Mouse (Mus musculus): ENCODE measurements around the gene Pld3. TPM values are rescaled to one million over a fixed set of nuclear protein-coding genes. Genes with fewer than 3 reads are reported as not detected.

Pld3 gene
- 64.5 and 65.0 TPM in 2 replicates for polyA plus RNA-seq (2015; fragmentation: Nextera tagmentation; extraction: Ambion mirVana)

GRCm38 (mm10) chr7:27552931-27553513 is at the start of gene Pld3, which contains the start of gene 2310022A10Rik:
TSS of gene Pld3 (minus strand) at chr7:27553218.
TSS of gene 2310022A10Rik (plus strand) at chr7:27553233.
- under 1% methylated on average over 41 of the region's 41 CpGs for WGBS
- H3K27ac ChIP-seq, result peak within 1 kb of the TSS; percentile 48; the same call in 1 of the 2 replicates
- H3K9ac ChIP-seq, result peak within 1 kb of the TSS; percentile 68
- H3K27me3 ChIP-seq (replicated peaks), result no peaks in the 10 kb centered on the region
- no peaks in the 10 kb centered on the region for H3K36me3 ChIP-seq
- H3K9me3 ChIP-seq, result no peaks in the 10 kb centered on the region
- ATAC-seq, result peak; percentile 100
- H3K4me3 ChIP-seq (replicated peaks), result peak within 1 kb of the TSS; percentile 70
- H3K4me2 ChIP-seq (replicated peaks), result peak within 1 kb of the TSS; percentile 72
- H3K4me1 ChIP-seq (replicated peaks), result no peaks in the 10 kb centered on the region; the same call in 1 of the 2 replicates

GRCm38 (mm10) chr7:27602161-27602560 is 49.1 kb upstream of the Pld3 start:
- Histone ChIP-seq H3K4me3 (replicated peaks) (no peak overlapping the region), H3K9ac (no peak overlapping the region), H3K27ac (no peak overlapping the region), H3K4me1 (replicated peaks) (peaks cover 50% of the 10 kb centered on the region), H3K4me2 (replicated peaks) (no peak overlapping the region), H3K9me3 (no peaks in the 10 kb centered on the region), H3K36me3 (no peaks in the 10 kb centered on the region), H3K27me3 (replicated peaks) (no peaks in the 10 kb centered on the region)
- ATAC-seq, result no peak
- WGBS, result 70% methylated on average over 2 of the region's 2 CpGs

- Histone ChIP-seq H3K4me3 (replicated peaks) (no peak overlapping the region), H3K4me1 (replicated peaks) (peaks cover 51% of the 10 kb centered on the region), H3K9ac (no peak overlapping the region), H3K4me2 (replicated peaks) (no peak overlapping the region), H3K27me3 (replicated peaks) (no peaks in the 10 kb centered on the region), H3K9me3 (no peaks in the 10 kb centered on the region), H3K36me3 (no peaks in the 10 kb centered on the region), H3K27ac (no peak overlapping the region)
- WGBS, result 48% methylated on average over 4 of the region's 4 CpGs
- no peak for ATAC-seq
These were observed 48.6 kb upstream of the Pld3 start for GRCm38 (mm10) chr7:27601628-27602027.

- H3K4me1 ChIP-seq (replicated peaks), result peaks cover 39% of the 10 kb centered on the region
- no peaks in the 10 kb centered on the region for H3K27me3 ChIP-seq (replicated peaks)
- no peak overlapping the region for H3K4me3 ChIP-seq (replicated peaks)
- H3K4me2 ChIP-seq (replicated peaks), result no peak overlapping the region
- WGBS, result 51% methylated on average over 7 of the region's 7 CpGs
- no peak overlapping the region for H3K27ac ChIP-seq
- H3K9me3 ChIP-seq, result no peaks in the 10 kb centered on the region
- no peak for ATAC-seq
- H3K36me3 ChIP-seq, result peaks cover 6% of the 10 kb centered on the region; the same call in 1 of the 2 replicates
- H3K9ac ChIP-seq, result 0 out of 2 replicates have a peak overlapping the region, but pooled peaks have one; percentile 14
These were observed 45.0 kb upstream of the Pld3 start for GRCm38 (mm10) chr7:27598053-27598452.

GRCm38 (mm10) chr7:27596586-27597503 is 43.8 kb upstream of the Pld3 start:
- no peak for ATAC-seq
- no peaks in the 10 kb centered on the region for H3K27me3 ChIP-seq (replicated peaks)
- H3K4me3 ChIP-seq (replicated peaks), result peak overlapping the region; percentile 0; the same call in 1 of the 2 replicates
- 43% methylated on average over 10 of the region's 10 CpGs for WGBS
- peaks cover 6% of the 10 kb centered on the region; the same call in 1 of the 2 replicates for H3K36me3 ChIP-seq
- H3K4me2 ChIP-seq (replicated peaks), result peak overlapping the region; percentile 45
- H3K4me1 ChIP-seq (replicated peaks), result peaks cover 40% of the 10 kb centered on the region
- H3K9me3 ChIP-seq, result no peaks in the 10 kb centered on the region
- peak overlapping the region; percentile 28 for H3K9ac ChIP-seq
- H3K27ac ChIP-seq, result peak overlapping the region; percentile 77

GRCm38 (mm10) chr7:27592934-27593645 is 40.1 kb upstream of the Pld3 start:
- peaks cover 27% of the 10 kb centered on the region for H3K4me1 ChIP-seq (replicated peaks)
- ATAC-seq, result peak; percentile 29
- WGBS, result 48% methylated on average over 12 of the region's 12 CpGs

GRCm38 (mm10) chr7:27592217-27592929 is 39.4 kb upstream of the Pld3 start:
- WGBS, result 2% methylated on average over 17 of the region's 17 CpGs

More at GRCm38 (mm10) chr7:27592934-27593645, 40.1 kb upstream of the Pld3 start:
- Histone ChIP-seq H3K9me3 (no peaks in the 10 kb centered on the region), H3K27me3 (replicated peaks) (no peaks in the 10 kb centered on the region), H3K9ac (peak overlapping the region; percentile 89), H3K4me2 (replicated peaks) (peak overlapping the region; percentile 74), H3K27ac (peak overlapping the region; percentile 98), H3K4me3 (replicated peaks) (peak overlapping the region; percentile 74), H3K36me3 (peaks cover 6% of the 10 kb centered on the region; the same call in 1 of the 2 replicates)

GRCm38 (mm10) chr7:27591266-27592216 is 38.5 kb upstream of the Pld3 start, which contains the start of gene Akt2:
TSS of gene Akt2 (plus strand) at chr7:27591552.
- peak within 1 kb of the TSS; percentile 89 for H3K9ac ChIP-seq
- peak within 1 kb of the TSS; percentile 74 for H3K4me2 ChIP-seq (replicated peaks)
- peak; percentile 92 for ATAC-seq
- H3K27ac ChIP-seq, result peak within 1 kb of the TSS; percentile 98
- H3K4me1 ChIP-seq (replicated peaks), result peaks cover 16% of the 10 kb centered on the region
- peaks cover 6% of the 10 kb centered on the region; the same call in 1 of the 2 replicates for H3K36me3 ChIP-seq
- under 1% methylated on average over 57 of the region's 71 CpGs for WGBS
- peak within 1 kb of the TSS; percentile 74 for H3K4me3 ChIP-seq (replicated peaks)
- H3K27me3 ChIP-seq (replicated peaks), result no peaks in the 10 kb centered on the region
- no peaks in the 10 kb centered on the region for H3K9me3 ChIP-seq

More at GRCm38 (mm10) chr7:27592217-27592929, 39.4 kb upstream of the Pld3 start:
- H3K4me3 ChIP-seq (replicated peaks), result peak overlapping the region; percentile 74
- H3K27ac ChIP-seq, result peak overlapping the region; percentile 98
- peaks cover 24% of the 10 kb centered on the region for H3K4me1 ChIP-seq (replicated peaks)
- H3K9ac ChIP-seq, result peak overlapping the region; percentile 89
- H3K36me3 ChIP-seq, result peaks cover 6% of the 10 kb centered on the region; the same call in 1 of the 2 replicates
- no peaks in the 10 kb centered on the region for H3K9me3 ChIP-seq
- peak; percentile 41 for ATAC-seq
- peak overlapping the region; percentile 74 for H3K4me2 ChIP-seq (replicated peaks)
- no peaks in the 10 kb centered on the region for H3K27me3 ChIP-seq (replicated peaks)

- Histone ChIP-seq H3K27me3 (replicated peaks) (no peaks in the 10 kb centered on the region), H3K9ac (no peak overlapping the region), H3K27ac (peak overlapping the region; percentile 98; the same call in 1 of the 2 replicates), H3K9me3 (no peaks in the 10 kb centered on the region), H3K4me1 (replicated peaks) (peaks cover 13% of the 10 kb centered on the region), H3K4me2 (replicated peaks) (peak overlapping the region; percentile 57), H3K36me3 (peaks cover 6% of the 10 kb centered on the region; the same call in 1 of the 2 replicates), H3K4me3 (replicated peaks) (peak overlapping the region; percentile 74)
- WGBS, result 59% methylated on average over 4 of the region's 4 CpGs
- ATAC-seq, result no peak
These were observed 37.7 kb upstream of the Pld3 start for GRCm38 (mm10) chr7:27590566-27591213.

GRCm38 (mm10) chr7:27590088-27590487 is 37.1 kb upstream of the Pld3 start:
- no peak overlapping the region for H3K4me3 ChIP-seq (replicated peaks)
- peaks cover 13% of the 10 kb centered on the region for H3K4me1 ChIP-seq (replicated peaks)
- ATAC-seq, result no peak
- H3K36me3 ChIP-seq, result peaks cover 6% of the 10 kb centered on the region; the same call in 1 of the 2 replicates
- 96% methylated on average over 4 of the region's 4 CpGs for WGBS
- H3K9me3 ChIP-seq, result no peaks in the 10 kb centered on the region
- H3K27ac ChIP-seq, result no peak overlapping the region
- H3K27me3 ChIP-seq (replicated peaks), result no peaks in the 10 kb centered on the region
- H3K4me2 ChIP-seq (replicated peaks), result no peak overlapping the region
- no peak overlapping the region for H3K9ac ChIP-seq

Measured in intestine, embryonic 15.5 days (tissue).